Mouse (Mus musculus) NIH3T3 (cell line): ENCODE data around the gene Creb5.

Experiments
- DNase-seq: peaks from one replicate; pipeline ENCODE4 v3.0.0-alpha.2; 2012; ENCODE audit warnings: low read depth

The Creb5 gene

DNA sequence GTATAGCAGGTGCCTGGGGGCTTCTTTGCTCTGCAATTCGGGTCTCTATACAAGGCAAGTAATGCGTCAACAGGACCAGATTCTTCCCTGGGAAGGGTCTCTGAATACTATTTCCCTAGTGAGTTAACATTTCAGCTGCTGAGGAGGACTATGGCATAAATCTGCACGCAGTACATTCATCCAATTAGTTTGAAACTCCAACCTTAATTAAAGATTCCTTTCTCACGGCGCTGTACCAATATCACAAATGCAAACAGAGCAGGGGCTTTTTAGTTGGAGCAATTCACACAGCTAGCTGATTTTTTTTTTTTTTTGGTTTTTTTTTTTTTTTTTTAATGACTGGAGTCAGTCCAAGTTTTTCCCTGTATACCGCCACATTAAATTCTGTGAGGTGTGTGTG is 357.0 kb downstream of the Creb5 start:
- DNase-seq: no peak

DNA sequence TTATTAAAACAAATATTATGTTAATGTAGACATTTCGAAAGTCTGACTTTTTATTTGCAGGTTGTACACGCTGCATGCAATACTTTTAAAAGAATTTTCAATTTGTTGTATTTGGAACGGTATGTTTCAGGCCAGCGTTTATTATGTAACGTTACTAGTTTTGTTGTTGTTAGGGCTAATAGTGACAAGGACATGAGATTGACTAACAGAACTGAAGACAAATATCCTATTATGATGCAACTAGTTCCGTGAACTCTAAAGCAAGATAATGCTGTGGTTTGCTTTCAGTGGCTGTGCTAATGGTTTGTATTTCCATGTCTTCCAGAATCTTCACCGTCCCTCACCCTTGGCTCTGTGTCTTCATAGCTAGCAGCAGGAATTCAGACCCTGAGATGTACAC is 357.9 kb downstream of the Creb5 start:
- no peak for DNase-seq

GRCm38 (mm10) chr6:53649782-53650181 is 362.7 kb downstream of the Creb5 start:
- no peak for DNase-seq

DNA sequence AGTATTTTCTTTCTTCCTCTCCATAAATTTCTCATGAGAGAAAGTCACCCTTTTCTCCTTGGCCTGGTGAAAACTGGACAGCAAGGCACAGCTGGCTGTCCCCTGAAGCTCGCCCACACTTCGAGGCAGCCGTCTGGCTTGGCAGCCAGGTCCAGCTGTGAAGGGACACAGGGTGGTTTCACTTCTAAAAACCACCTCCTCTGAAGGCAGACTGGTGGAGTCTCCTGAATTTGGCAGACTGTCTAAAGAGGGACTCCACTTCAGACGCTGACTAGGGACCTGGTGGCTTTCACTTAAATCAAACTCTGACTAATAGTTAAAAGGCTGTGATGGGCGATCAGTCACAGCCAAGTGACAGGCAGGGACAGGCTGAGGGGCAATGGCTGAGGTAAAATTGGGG is 365.6 kb downstream of the Creb5 start:
- no peak for DNase-seq

- no peak for DNase-seq
Measured at GRCm38 (mm10) chr6:53653706-53654360, 366.8 kb downstream of the Creb5 start.

GRCm38 (mm10) chr6:53654361-53654824 is 367.3 kb downstream of the Creb5 start:
- peak; percentile 15 for DNase-seq

DNA sequence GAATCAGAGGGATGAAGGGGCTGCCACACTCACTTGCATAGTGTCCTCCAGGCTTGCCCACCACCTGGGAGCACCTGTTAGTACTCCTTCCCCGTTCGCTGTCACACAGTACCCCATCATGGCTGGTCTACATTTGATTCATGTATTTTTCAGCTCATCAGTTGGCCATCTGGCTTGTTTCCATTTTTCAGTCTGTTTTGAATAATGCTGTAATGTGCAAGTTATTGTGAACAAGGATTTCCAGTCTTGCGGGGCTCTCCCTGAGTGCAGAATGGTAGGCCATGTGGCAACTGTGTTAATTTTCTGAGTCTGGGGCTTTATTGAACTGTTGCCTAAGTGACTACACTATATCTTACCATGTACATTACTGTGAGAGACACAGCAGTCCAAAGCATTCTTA is 369.4 kb downstream of the Creb5 start:
- DNase-seq: no peak

DNA sequence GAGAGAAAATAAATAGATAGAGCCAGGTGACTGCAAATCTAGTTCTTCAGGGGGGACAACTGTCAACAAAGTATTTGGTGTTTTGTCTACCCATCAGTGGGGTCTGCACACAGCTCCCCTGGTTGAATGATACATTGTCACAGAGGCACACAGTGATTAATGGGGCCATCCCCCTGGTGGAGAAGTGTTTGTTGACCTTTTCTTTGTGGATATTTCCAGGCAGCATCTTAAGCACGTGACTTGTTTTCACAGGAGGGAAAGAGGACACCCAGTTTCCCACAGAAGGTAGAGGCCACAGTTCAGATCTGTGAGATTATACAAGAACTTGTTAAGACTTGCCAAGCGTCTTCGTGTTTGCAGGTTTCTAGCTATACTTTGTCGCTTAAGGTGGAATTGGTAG is 370.4 kb downstream of the Creb5 start:
- DNase-seq: no peak

DNA sequence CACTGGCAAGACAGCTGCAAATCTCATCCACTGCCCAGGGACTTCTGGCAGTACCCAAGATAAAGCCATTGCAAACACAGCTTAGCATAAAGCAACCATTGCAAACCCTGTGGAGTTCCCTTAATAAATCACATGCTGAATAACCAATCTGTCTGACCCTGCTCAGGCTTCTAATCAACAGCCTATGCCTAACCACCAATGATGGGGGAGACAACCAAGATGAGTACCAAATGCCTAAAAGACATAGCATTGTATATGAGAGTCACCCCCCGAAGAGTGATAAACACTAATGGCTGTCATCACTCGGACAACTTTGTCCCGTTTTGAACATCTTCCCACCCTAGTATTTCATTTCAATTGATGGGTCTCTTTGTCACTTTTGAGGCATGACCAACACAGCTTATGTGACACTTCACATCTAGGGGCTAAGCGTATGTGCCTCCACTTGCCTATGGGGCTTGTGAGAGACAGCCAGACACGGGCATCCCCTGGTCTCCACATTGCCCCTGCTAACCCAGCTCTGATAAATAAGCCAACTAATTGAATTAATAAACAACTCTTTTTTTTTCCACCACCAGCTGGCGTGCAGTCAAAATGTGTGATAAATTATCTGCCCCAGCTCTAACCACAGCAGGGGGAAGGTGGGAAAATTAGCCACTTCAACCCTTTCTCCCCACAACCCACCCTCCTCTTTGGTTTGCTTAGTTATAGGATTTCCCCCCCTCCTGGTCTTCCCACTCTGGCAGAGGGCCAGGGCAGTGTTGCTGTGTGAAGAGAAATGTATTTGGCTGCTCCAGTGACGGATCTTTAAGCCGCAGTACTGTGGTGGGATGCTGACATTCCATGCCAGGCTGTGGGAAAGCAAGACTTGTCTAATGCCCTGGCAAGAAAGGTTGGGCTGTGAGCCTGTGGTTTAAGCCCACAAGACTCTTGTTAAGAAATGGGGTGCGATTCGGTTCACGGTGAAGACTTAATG is 376.1 kb downstream of the Creb5 start:
- DNase-seq: no peak

DNA sequence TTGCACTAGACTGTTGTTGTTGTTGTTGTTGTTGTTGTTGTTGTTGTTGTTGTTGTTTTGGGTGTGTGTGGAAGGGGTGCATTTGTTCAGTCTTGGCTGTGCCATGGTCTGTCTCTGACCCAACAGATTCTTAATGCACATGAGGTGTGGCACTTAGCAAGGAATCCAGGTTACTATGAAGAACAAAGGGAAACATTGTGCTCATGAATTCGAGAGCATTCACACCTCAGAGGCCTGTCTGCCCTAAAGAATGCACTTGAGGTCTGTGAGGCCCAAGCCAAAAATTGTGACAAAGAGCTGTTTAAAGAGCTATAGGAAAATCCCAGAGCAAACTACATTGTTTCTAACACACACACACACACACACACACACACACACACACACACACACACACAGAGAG is 377.7 kb downstream of the Creb5 start:
- DNase-seq: no peak

- DNase-seq: no peak
Measured at GRCm38 (mm10) chr6:53666503-53666902, 379.4 kb downstream of the Creb5 start.

- no peak for DNase-seq
Measured at GRCm38 (mm10) chr6:53678307-53678706, 391.2 kb downstream of the Creb5 start.

GRCm38 (mm10) chr6:53680046-53680445 is 393.0 kb downstream of the Creb5 start:
- no peak for DNase-seq

DNA sequence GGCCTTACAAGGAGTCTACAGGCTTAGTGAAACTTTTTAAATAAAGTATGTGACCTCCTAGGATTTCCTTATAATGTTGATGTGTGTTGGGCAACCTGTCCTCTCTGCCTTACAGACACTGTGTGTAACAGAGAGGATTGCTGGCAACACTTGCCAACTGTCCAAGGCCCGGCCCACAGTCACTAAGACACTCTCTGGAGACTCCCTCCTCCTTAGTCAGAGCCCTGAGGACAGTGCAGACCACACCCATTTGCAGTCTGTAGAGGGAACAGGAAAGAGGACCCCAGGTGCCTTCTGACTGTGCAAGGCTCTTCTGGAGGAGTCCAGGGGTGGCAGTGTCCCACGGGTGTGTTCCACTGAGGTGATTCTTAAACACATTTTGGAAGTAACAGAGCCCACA is 397.3 kb downstream of the Creb5 start:
- DNase-seq: no peak

GRCm38 (mm10) chr6:53685323-53685722 is 398.3 kb downstream of the Creb5 start:
- DNase-seq: no peak

GRCm38 (mm10) chr6:53688762-53689477 is 401.9 kb downstream of the Creb5 start:
- no peak for DNase-seq

GRCm38 (mm10) chr6:53691006-53691405 is 403.9 kb downstream of the Creb5 start:
- no peak for DNase-seq

DNA sequence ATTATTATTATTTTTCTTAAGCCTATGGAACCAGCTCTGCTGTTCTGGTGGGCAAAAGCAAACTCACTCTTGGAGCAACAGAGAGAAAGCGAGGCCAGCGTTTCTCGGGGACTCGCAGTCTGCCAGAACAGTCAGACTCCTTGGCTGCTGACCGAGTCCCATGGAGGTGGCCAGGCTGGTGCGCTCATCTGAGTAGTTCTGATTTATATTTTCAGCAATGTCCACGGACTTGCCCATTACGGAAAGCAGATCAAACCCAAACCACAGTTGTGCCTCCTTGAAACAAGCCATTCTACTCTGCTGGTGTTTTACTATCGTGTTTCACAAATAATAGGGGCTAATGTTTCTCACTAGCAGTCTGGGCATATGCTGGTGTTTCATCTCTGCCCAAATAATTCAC is 408.1 kb downstream of the Creb5 start:
- no peak for DNase-seq

DNA sequence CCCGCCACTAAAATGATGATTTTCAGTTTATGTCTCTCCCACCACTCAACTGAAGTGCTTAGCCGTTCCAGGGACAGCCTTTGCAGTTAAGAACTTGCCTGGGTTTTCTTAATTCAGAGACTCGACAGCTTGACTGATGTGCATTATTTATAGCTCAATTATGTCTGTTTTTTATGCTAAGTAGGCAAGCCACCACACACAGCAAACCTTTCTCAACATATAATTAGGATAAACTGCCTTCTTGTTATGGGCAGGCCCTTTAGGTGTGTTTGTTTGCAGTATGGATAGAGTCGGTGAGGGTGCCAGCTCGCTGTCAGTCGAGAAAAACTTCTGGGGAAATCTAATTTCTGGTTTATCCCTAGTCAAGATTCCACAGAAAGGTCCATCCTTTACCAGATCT is 409.4 kb downstream of the Creb5 start:
- no peak for DNase-seq

DNA sequence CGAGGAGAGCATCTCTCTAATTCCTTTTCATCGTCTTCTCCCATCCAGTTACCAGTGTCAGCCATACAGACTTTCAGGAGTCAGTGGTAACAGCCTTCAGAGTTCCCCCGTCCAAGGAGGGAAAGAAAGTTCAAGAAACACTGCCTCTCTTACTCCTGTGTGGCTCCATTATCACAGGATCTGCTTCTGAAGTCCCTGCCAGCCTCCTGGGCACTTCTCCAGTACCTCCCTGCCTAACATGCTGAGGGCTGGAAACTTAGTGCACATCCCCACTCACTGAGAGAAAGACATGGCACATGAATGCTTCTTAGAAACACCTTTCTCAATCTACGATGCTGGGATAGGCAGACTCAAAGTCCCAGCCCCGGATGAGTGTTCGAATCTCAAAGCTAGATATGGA is 409.9 kb downstream of the Creb5 start:
- no peak for DNase-seq

GRCm38 (mm10) chr6:53698128-53698749 is 411.2 kb downstream of the Creb5 start:
- no peak for DNase-seq

DNA sequence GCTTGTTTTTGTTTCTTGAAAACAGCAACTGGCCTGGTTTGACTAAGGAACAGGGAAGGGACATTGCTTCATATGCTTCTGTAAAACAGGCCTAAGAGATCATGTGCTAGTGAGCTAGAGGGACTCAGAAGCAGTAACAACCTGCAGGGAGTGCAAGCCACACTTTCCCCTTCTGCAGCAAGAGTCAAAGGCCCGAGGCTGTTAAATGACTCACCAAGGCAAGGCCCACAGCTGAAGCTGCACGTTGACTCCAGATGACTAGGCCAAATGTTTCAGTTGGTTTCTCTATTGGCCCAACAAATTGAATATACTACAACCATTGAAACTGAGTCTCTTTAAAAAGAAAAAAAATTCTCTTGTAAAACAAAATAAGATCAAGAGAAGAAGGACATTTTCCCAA is 417.4 kb downstream of the Creb5 start:
- peak; percentile 54 for DNase-seq
